8 mouse cellular contexts compared by ENCODE assay signal in the genomic region with DNA sequence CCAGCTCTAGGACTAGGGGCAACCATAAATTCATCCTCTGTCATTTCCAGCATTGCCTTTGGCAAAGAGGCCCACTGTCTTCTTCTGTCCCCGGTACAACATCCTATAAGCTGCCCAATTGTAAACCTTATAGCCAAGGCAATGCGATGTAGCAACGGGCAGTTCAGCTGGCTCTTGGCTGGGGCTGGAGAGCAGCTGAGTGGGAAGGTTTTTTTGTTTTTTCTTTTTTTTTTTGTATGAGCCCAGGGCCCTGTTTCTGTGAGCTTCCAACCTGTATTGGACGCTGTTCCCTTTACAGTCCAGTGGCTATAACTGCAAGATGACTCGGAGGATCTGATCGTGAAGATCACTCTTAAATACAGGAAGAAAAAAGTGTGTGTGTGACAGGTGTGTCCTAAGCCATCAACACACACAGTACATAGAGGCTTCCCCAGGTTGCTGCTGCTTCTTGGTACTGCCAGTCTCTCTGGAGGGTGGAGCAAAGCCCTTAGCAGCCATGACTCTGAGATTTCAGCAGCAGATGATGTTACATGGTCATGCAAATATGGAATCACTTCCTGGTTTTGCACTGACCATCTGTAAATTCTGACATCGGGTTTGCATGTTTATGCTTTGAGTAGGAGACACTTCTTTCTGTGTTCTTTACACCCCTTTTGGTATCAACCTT. TPM values are rescaled to one million over a fixed set of nuclear protein-coding genes. Genes with fewer than 3 reads are reported as not detected.
DNase-seq lines count a peak whose midpoint lies in the region; ATAC-seq and TF ChIP-seq lines count a peak whose summit lies in the region.

No protein-coding gene starts in this region.

- no peaks in the 10 kb centered on the region for H3K36me3 ChIP-seq in heart, embryonic 15.5 days
- no peaks in the 10 kb centered on the region for H3K36me3 ChIP-seq in forebrain, embryonic 15.5 days
- 0 out of 2 replicates have a peak, but pooled peaks cover 3% of the 10 kb centered on the region for H3K36me3 ChIP-seq in liver, embryonic 13.5 days
- H3K36me3 ChIP-seq in stomach, embryonic 14.5 days (ENCODE audit: control insufficient read depth, insufficient read depth, low read length), result no peaks in the 10 kb centered on the region

- H3K27ac ChIP-seq in heart, embryonic 15.5 days, result peak overlapping the region; percentile 95
- peak overlapping the region; percentile 92 for H3K27ac ChIP-seq in bone marrow macrophage, adult 2 months (ENCODE audit: insufficient read depth, low read depth, low read length)
- H3K27ac ChIP-seq in forebrain, embryonic 15.5 days (replicated peaks), result peak overlapping the region; percentile 98
- H3K27ac ChIP-seq in liver, embryonic 13.5 days, result peak overlapping the region; percentile 99
- H3K27ac ChIP-seq in stomach, embryonic 14.5 days (ENCODE audit: low read length), result peak overlapping the region; percentile 97; the same call in 1 of the 2 replicates

- no peak for TF ChIP-seq POLR2A in bone marrow macrophage, adult 2 months (IDR thresholded peaks at IDR 0.05; ENCODE audit: borderline replicate concordance, low read depth, low read length)

- peak overlapping the region; percentile 84 for H3K4me3 ChIP-seq in heart, embryonic 15.5 days
- H3K4me3 ChIP-seq in bone marrow macrophage, adult 2 months (ENCODE audit: insufficient read depth, low read length), result peak overlapping the region; percentile 86
- peak overlapping the region; percentile 97 for H3K4me3 ChIP-seq in forebrain, embryonic 15.5 days
- peak overlapping the region; percentile 89 for H3K4me3 ChIP-seq in liver, embryonic 13.5 days (replicated peaks)
- peak overlapping the region; percentile 85 for H3K4me3 ChIP-seq in stomach, embryonic 14.5 days (ENCODE audit: low read depth, low read length)

- peak overlapping the region; percentile 79 for H3K9ac ChIP-seq in heart, embryonic 15.5 days
- H3K9ac ChIP-seq in forebrain, embryonic 15.5 days (replicated peaks), result peak overlapping the region; percentile 97
- H3K9ac ChIP-seq in liver, embryonic 13.5 days, result peak overlapping the region; percentile 95
- peak overlapping the region; percentile 83 for H3K9ac ChIP-seq in stomach, embryonic 14.5 days (replicated peaks; ENCODE audit: low read depth, low read length)

- no peaks in the 10 kb centered on the region for H3K27me3 ChIP-seq in heart, embryonic 15.5 days
- no peaks in the 10 kb centered on the region for H3K27me3 ChIP-seq in forebrain, embryonic 15.5 days
- no peaks in the 10 kb centered on the region for H3K27me3 ChIP-seq in liver, embryonic 13.5 days
- no peaks in the 10 kb centered on the region for H3K27me3 ChIP-seq in stomach, embryonic 14.5 days (ENCODE audit: control insufficient read depth, insufficient read depth, low read length)

- no peak for DNase-seq in heart, postnatal 36 days
- DNase-seq in A20 (ENCODE audit: low read depth, low spot score), result peak; percentile 91
- DNase-seq in liver, embryonic 13.5 days, result peak; percentile 18
- no peak for DNase-seq in testis, postnatal 14 days (ENCODE audit: low spot score)

- no peaks in the 10 kb centered on the region for H3K9me3 ChIP-seq in heart, embryonic 15.5 days (replicated peaks)
- no peaks in the 10 kb centered on the region for H3K9me3 ChIP-seq in forebrain, embryonic 15.5 days
- H3K9me3 ChIP-seq in liver, embryonic 13.5 days (replicated peaks), result no peaks in the 10 kb centered on the region
- H3K9me3 ChIP-seq in stomach, embryonic 14.5 days (ENCODE audit: control insufficient read depth, low read depth, low read length), result no peaks in the 10 kb centered on the region

- H3K4me2 ChIP-seq in heart, embryonic 15.5 days, result peak overlapping the region; percentile 72
- peak overlapping the region; percentile 61 for H3K4me2 ChIP-seq in forebrain, embryonic 15.5 days (replicated peaks)
- H3K4me2 ChIP-seq in liver, embryonic 13.5 days, result peak overlapping the region; percentile 84
- H3K4me2 ChIP-seq in stomach, embryonic 14.5 days (replicated peaks; ENCODE audit: low read depth, low read length), result peak overlapping the region; percentile 70

- H3K4me1 ChIP-seq in heart, embryonic 15.5 days (replicated peaks), result peaks cover 12% of the 10 kb centered on the region
- H3K4me1 ChIP-seq in bone marrow macrophage, adult 2 months (ENCODE audit: control insufficient read depth, insufficient read depth, low read length), result peaks cover 13% of the 10 kb centered on the region
- H3K4me1 ChIP-seq in forebrain, embryonic 15.5 days, result peaks cover 7% of the 10 kb centered on the region; the same call in 1 of the 2 replicates
- peaks cover 33% of the 10 kb centered on the region for H3K4me1 ChIP-seq in liver, embryonic 13.5 days (replicated peaks)
- no peaks in the 10 kb centered on the region for H3K4me1 ChIP-seq in stomach, embryonic 14.5 days (ENCODE audit: control insufficient read depth, insufficient read depth, low read length)

- 34% methylated on average over 7 of the region's 7 CpGs for WGBS in heart, embryonic 15.5 days
- 35% methylated on average over 7 of the region's 7 CpGs for WGBS in forebrain, embryonic 15.5 days
- WGBS in liver, embryonic 13.5 days (ENCODE audit: insufficient replicate concordance), result 39% methylated on average over 7 of the region's 7 CpGs
- WGBS in stomach, embryonic 14.5 days, result 32% methylated on average over 7 of the region's 7 CpGs

- TF ChIP-seq CTCF in bone marrow macrophage, adult 2 months (IDR thresholded peaks at IDR 0.05; ENCODE audit: low read depth, low read length), result no peak

- 0 out of 2 replicates have a peak, but pooled peaks have one; percentile 0 for ATAC-seq in heart, embryonic 15.5 days (replicated peaks; ENCODE audit: insufficient number of reproducible peaks, insufficient read depth, low FRiP score, low read depth)
- no peak; the same call in 1 of the 2 replicates for ATAC-seq in forebrain, embryonic 15.5 days (replicated peaks)
- ATAC-seq in liver, embryonic 13.5 days (ENCODE audit: low read depth), result no peak
- no peak for ATAC-seq in stomach, embryonic 14.5 days (ENCODE audit: insufficient number of reproducible peaks, insufficient read depth, low FRiP score, low read depth)

- intact Hi-C loops in heart, postnatal 36 days (cut with DNase I), result loop anchor here (2.0 kb wide), 1 partner anchor 85 kb away; no protein-coding TSS in a partner anchor

RNA-seq across cellular contexts. Expression of a gene that starts 0.6 kb away (rescaled TPM):
- polyA plus RNA-seq in heart, embryonic 15.5 days (2015; fragmentation: Nextera tagmentation; extraction: Ambion mirVana), result 7.6 and 7.7 TPM in 2 replicates
- total RNA-seq in heart, postnatal 36 days (2021), result 1 to 10 TPM; 4.1 to 4.2 TPM
- 24.9 and 30.0 TPM in 2 replicates for polyA plus RNA-seq in bone marrow macrophage, adult 2 months (2012; ENCODE audit: insufficient read depth, insufficient read length, missing spikeins)
- polyA plus RNA-seq in forebrain, embryonic 15.5 days (2015; fragmentation: Nextera tagmentation; extraction: Ambion mirVana), result 13.4 and 13.7 TPM in 2 replicates
- polyA plus RNA-seq in liver, embryonic 13.5 days (2015; fragmentation: Nextera tagmentation; extraction: Ambion mirVana), result 11.8 and 13.9 TPM in 2 replicates
- polyA plus RNA-seq in stomach, embryonic 14.5 days (2014; fragmentation: Nextera tagmentation; extraction: Ambion mirVana), result 12.1 and 14.4 TPM in 2 replicates

RNA-seq across cellular contexts. Expression of a gene that starts 38.9 kb away (rescaled TPM):
- 39.9 and 50.1 TPM in 2 replicates for polyA plus RNA-seq in heart, embryonic 15.5 days (2015; fragmentation: Nextera tagmentation; extraction: Ambion mirVana)
- 1 to 10 TPM; 6.2 to 6.7 TPM for total RNA-seq in heart, postnatal 36 days (2021)
- not detected in 2 replicates for polyA plus RNA-seq in bone marrow macrophage, adult 2 months (2012; ENCODE audit: insufficient read depth, insufficient read length, missing spikeins)
- polyA plus RNA-seq in forebrain, embryonic 15.5 days (2015; fragmentation: Nextera tagmentation; extraction: Ambion mirVana), result 3.0 and 3.6 TPM in 2 replicates
- 0.46 and 0.59 TPM in 2 replicates for polyA plus RNA-seq in liver, embryonic 13.5 days (2015; fragmentation: Nextera tagmentation; extraction: Ambion mirVana)
- 4.7 and 5.5 TPM in 2 replicates for polyA plus RNA-seq in stomach, embryonic 14.5 days (2014; fragmentation: Nextera tagmentation; extraction: Ambion mirVana)

Comparison
In these comparisons a context has a peak if more than half of its experiments do, and no peak if none do; other contexts are left out.
1. DNase-seq: peak in A20 (single experiment) and liver, embryonic 13.5 days (single experiment); none in heart, postnatal 36 days (0 of 2) and testis, postnatal 14 days (single experiment).
2. Peak in every context shown above with its lines, with median percentiles within 50 percentile points of each other: H3K27ac ChIP-seq, H3K4me2 ChIP-seq, H3K4me3 ChIP-seq and H3K9ac ChIP-seq.